Mouse (Mus musculus): Measurements from ENCODE around the gene Gm4450. TPM values are rescaled to one million over a fixed set of nuclear protein-coding genes. Genes with fewer than 3 reads are reported as not detected.
"Not testable (repeated sequence)": the region's sequence is repeated elsewhere in the genome, so short reads cannot be mapped to it uniquely, and the experiment has no call there.

The Gm4450 gene
- 0.20 TPM in 1 of 2 replicates, not detected in the other for polyA plus RNA-seq (2016; fragmentation: Nextera tagmentation; extraction: Ambion mirVana)

- 83% methylated on average over 1 of the region's 1 CpGs for WGBS
- not testable (repeated sequence) for H3K27ac ChIP-seq; DNase-seq (ENCODE audit: low spot score); H3K4me3 ChIP-seq; H3K27me3 ChIP-seq (ENCODE audit: insufficient read depth, poor library complexity, severe bottlenecking); H3K36me3 ChIP-seq; H3K4me1 ChIP-seq; H3K9me3 ChIP-seq
Measured at GRCm38 (mm10) chr3:98457026-98457425, at the start of gene Gm4450. Gene Gm4450 (minus strand): TSS chr3:98457126.

DNA sequence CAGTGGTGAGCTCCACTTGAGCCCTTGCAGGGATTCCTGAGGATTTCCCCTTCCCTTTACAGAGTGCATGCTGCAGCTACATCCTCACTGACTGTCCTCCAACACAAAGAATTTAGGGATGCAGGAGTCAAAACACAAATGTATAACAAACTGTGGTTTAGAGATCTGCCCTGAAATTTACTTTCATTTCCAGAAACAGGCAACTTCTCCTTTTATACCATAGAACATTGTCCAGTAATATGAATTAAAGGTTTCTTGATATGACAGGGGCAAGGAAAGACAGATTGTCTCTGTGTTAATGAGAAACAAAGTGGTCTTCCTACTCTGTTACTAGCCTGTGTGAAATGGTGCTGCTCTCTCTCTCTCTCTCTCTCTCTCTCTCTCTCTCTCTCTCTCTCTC is 40.5 kb upstream of the Gm4450 start:
- H3K9me3 ChIP-seq; H3K4me3 ChIP-seq; H3K27me3 ChIP-seq (ENCODE audit: insufficient read depth, poor library complexity, severe bottlenecking); DNase-seq (ENCODE audit: low spot score); H3K4me1 ChIP-seq; H3K27ac ChIP-seq; H3K36me3 ChIP-seq: not testable (repeated sequence)

- not testable (repeated sequence) for H3K27me3 ChIP-seq (ENCODE audit: insufficient read depth, poor library complexity, severe bottlenecking); H3K27ac ChIP-seq; H3K9me3 ChIP-seq; H3K4me3 ChIP-seq; H3K4me1 ChIP-seq; DNase-seq (ENCODE audit: low spot score); H3K36me3 ChIP-seq
- no CpG with 5 or more reads among the region's 2 CpGs for WGBS
Measured at GRCm38 (mm10) chr3:98496762-98497161, 39.8 kb upstream of the Gm4450 start.

- not testable (repeated sequence) for H3K4me1 ChIP-seq; H3K4me3 ChIP-seq; H3K27me3 ChIP-seq (ENCODE audit: insufficient read depth, poor library complexity, severe bottlenecking); DNase-seq (ENCODE audit: low spot score); H3K36me3 ChIP-seq; H3K27ac ChIP-seq; H3K9me3 ChIP-seq
Measured at GRCm38 (mm10) chr3:98495055-98495454, 38.1 kb upstream of the Gm4450 start.

GRCm38 (mm10) chr3:98494184-98494583 is 37.3 kb upstream of the Gm4450 start:
- not testable (repeated sequence) for H3K36me3 ChIP-seq; H3K4me1 ChIP-seq; DNase-seq (ENCODE audit: low spot score); H3K4me3 ChIP-seq; H3K27me3 ChIP-seq (ENCODE audit: insufficient read depth, poor library complexity, severe bottlenecking); H3K27ac ChIP-seq; H3K9me3 ChIP-seq

DNA sequence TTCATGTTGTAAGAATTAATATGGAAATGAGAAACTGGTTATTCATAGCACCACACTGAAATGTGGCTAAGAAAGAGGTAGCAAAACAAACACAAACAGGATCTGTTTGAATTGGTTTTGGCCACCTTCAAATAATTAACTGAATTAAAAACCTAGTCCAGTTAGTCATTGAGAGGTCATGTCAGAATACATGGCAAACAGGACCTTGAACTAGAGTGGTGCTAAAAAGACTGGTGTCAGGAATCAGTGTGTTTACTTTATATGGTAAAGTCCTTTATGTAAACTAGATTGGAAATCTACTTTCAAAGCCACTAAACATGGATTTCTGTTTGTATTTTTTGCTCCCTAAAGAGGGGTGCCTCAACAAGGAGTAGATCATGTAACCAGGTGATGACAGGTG is 14.6 kb upstream of the Gm4450 start:
- H3K27me3 ChIP-seq (ENCODE audit: insufficient read depth, poor library complexity, severe bottlenecking); DNase-seq (ENCODE audit: low spot score); H3K9me3 ChIP-seq; H3K27ac ChIP-seq; H3K36me3 ChIP-seq; H3K4me1 ChIP-seq; H3K4me3 ChIP-seq: not testable (repeated sequence)

GRCm38 (mm10) chr3:98471057-98471456 is 14.1 kb upstream of the Gm4450 start:
- H3K4me1 ChIP-seq; DNase-seq (ENCODE audit: low spot score); H3K4me3 ChIP-seq; H3K27me3 ChIP-seq (ENCODE audit: insufficient read depth, poor library complexity, severe bottlenecking); H3K9me3 ChIP-seq; H3K36me3 ChIP-seq; H3K27ac ChIP-seq: not testable (repeated sequence)
- no CpG with 5 or more reads among the region's 1 CpGs for WGBS

DNA sequence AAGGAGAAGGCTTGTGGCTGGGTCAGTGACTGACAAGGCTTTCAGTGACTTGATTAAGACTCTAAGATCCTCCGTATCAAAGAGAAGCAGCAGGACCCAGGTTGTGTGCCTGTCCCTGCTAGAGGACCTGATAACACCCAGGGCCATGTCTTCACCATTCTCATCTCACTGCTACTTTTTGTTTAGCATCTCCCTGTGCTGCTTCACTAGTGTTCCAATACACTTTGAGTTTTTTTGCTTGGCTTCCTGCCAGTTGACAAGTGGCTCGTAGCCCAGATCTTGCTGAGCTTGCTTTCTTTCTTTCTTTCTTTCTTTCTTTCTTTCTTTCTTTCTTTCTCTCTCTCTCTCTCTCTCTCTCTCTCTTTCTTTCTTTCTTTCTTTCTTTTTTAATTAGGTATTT is 12.4 kb upstream of the Gm4450 start:
- H3K9me3 ChIP-seq; DNase-seq (ENCODE audit: low spot score); H3K27ac ChIP-seq; H3K4me3 ChIP-seq; H3K4me1 ChIP-seq; H3K27me3 ChIP-seq (ENCODE audit: insufficient read depth, poor library complexity, severe bottlenecking); H3K36me3 ChIP-seq: not testable (repeated sequence)
- WGBS: 50% methylated on average over 1 of the region's 2 CpGs

- DNase-seq (ENCODE audit: low spot score); H3K36me3 ChIP-seq; H3K4me1 ChIP-seq; H3K4me3 ChIP-seq; H3K9me3 ChIP-seq; H3K27me3 ChIP-seq (ENCODE audit: insufficient read depth, poor library complexity, severe bottlenecking); H3K27ac ChIP-seq: not testable (repeated sequence)
- 78% methylated on average over 5 of the region's 5 CpGs for WGBS
Measured at GRCm38 (mm10) chr3:98453786-98454185, 3.1 kb downstream of the Gm4450 start.

DNA sequence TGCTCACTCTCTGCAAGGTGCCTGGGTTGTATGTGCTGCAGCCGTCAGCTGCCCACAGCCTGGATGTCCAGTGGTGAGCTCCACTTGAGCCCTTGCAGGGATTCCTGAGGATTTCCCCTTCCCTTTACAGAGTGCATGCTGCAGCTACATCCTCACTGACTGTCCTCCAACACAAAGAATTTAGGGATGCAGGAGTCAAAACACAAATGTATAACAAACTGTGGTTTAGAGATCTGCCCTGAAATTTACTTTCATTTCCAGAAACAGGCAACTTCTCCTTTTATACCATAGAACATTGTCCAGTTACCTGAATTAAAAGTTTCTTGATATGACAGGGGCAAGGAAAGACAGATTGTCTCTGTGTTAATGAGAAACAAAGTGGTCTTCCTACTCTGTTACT is 13.0 kb downstream of the Gm4450 start:
- not testable (repeated sequence) for H3K4me3 ChIP-seq; H3K27ac ChIP-seq; H3K36me3 ChIP-seq; H3K27me3 ChIP-seq (ENCODE audit: insufficient read depth, poor library complexity, severe bottlenecking); H3K9me3 ChIP-seq; H3K4me1 ChIP-seq; DNase-seq (ENCODE audit: low spot score)
- 86% methylated on average over 1 of the region's 1 CpGs for WGBS

GRCm38 (mm10) chr3:98443149-98443779 is 13.7 kb downstream of the Gm4450 start:
- H3K36me3 ChIP-seq; H3K27me3 ChIP-seq (ENCODE audit: insufficient read depth, poor library complexity, severe bottlenecking); H3K9me3 ChIP-seq; DNase-seq (ENCODE audit: low spot score); H3K4me1 ChIP-seq; H3K27ac ChIP-seq; H3K4me3 ChIP-seq: not testable (repeated sequence)
- 11% methylated on average over 3 of the region's 3 CpGs for WGBS

DNA sequence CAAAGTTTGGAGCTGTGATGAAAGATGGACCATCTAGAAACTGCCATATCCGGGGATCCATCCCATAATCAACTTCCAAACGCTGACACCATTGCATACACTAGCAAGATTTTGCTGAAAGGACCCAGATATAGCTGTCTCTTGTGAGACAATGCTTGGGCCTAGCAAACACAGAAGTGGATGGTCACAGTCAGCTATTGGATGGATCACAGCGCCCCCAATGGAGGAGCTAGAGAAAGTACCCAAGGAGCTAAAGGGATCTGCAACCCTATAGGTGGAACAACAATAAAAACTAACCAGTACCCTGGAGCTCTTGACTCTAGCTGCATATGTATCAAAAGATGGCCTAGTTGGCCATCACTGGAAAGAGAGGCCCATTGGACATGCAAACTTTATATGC is 14.7 kb downstream of the Gm4450 start:
- not testable (repeated sequence) for H3K4me1 ChIP-seq; H3K9me3 ChIP-seq; H3K36me3 ChIP-seq; H3K27me3 ChIP-seq (ENCODE audit: insufficient read depth, poor library complexity, severe bottlenecking); H3K4me3 ChIP-seq; DNase-seq (ENCODE audit: low spot score); H3K27ac ChIP-seq
- 33% methylated on average over 3 of the region's 3 CpGs for WGBS

- Histone ChIP-seq H3K4me1 (no peaks in the 10 kb centered on the region), H3K27me3 (ENCODE audit: insufficient read depth, poor library complexity, severe bottlenecking) (no peaks in the 10 kb centered on the region), H3K27ac (no peak overlapping the region), H3K9me3 (no peaks in the 10 kb centered on the region), H3K4me3 (no peak overlapping the region), H3K36me3 (no peaks in the 10 kb centered on the region)
- no peak for DNase-seq (ENCODE audit: low spot score)
- 73% methylated on average over 1 of the region's 1 CpGs for WGBS
Measured at GRCm38 (mm10) chr3:98435030-98435429, 21.9 kb downstream of the Gm4450 start.

DNA sequence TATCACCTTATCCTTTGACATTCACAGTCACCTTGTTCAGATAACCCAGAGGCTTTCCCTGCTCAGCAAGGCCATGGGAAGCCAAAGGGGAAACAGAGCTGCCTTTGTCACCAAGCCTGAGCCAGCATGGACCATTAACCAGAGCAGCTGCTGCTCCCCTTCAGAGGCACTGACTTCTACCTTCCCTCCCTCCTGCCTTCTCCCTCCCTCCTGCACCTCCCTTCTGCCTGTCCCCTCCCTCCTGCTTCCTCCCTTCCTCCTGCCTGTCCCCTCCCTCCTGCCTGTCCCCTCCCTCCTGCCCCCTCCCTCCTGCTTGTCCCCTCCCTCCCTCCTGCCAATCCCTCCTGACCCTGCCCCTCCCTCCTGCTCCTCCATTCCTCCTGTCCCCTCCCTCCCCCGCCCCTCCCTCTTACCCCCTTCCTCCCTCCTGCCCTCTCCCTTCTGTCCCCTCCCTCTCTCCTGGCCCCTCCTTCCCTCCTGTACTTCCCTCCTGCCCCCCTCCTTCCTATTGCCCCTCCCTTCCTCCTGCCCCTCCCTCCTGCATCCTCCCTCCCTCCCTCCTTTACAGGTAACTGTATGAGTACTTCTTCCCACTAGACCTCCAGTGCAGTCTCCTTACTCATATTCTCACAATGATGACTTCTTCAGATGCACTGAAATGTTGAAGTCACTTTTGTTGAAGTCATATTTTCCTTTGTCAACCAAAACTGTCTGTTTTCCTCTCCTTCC is 22.7 kb downstream of the Gm4450 start:
- H3K27me3 ChIP-seq (ENCODE audit: insufficient read depth, poor library complexity, severe bottlenecking): peaks cover 7% of the 10 kb centered on the region; the same call in 1 of the 2 replicates
- no peak for DNase-seq (ENCODE audit: low spot score)
- H3K27ac ChIP-seq: no peak overlapping the region
- H3K9me3 ChIP-seq: no peaks in the 10 kb centered on the region
- H3K4me3 ChIP-seq: no peak overlapping the region
- H3K4me1 ChIP-seq: peaks cover 3% of the 10 kb centered on the region; the same call in 1 of the 2 replicates
- no peaks in the 10 kb centered on the region for H3K36me3 ChIP-seq
- 0% methylated on average over 1 of the region's 1 CpGs for WGBS

Data from heart, embryonic 10.5 days (tissue).